Mouse (Mus musculus) forebrain, embryonic 16.5 days (tissue): ENCODE results near the gene Rbfox1. TPM values are rescaled to one million over a fixed set of nuclear protein-coding genes. Genes with fewer than 3 reads are reported as not detected.
A peak's percentile ranks its signal among the peaks of the same experiment; 100 is the strongest.

Experiments used
- ATAC-seq: fragments of 200-750 bp; cut with Nextera tagmentation; 2 replicates; pipeline ENCODE4 v1.8.0; 2017; ENCODE audit warnings: mild to moderate bottlenecking, moderate library complexity
- H3K27ac ChIP-seq: fragments of 300-500 bp; sonication (generic); 2 replicates; pipeline ENCODE4 v1.5.1; 2014; ENCODE audit warnings: low read length, control low read depth
- H3K27me3 ChIP-seq: fragments of 300-500 bp; sonication (generic); replicated peaks from 2 replicates; pipeline ENCODE4 v1.6.1; 2014; ENCODE audit warnings: low read length; ENCODE audit not compliant: control insufficient read depth, insufficient read depth
- H3K36me3 ChIP-seq: fragments of 300-500 bp; sonication (generic); 2 replicates; pipeline ENCODE4 v1.6.1; 2014; ENCODE audit not compliant: control insufficient read depth, insufficient read depth
- H3K4me1 ChIP-seq: fragments of 300-500 bp; sonication (generic); replicated peaks from 2 replicates; pipeline ENCODE4 v1.6.1; 2014; ENCODE audit warnings: low read length; ENCODE audit not compliant: control insufficient read depth, insufficient read depth
- H3K4me2 ChIP-seq: fragments of 300-500 bp; sonication (generic); 2 replicates; pipeline ENCODE4 v1.6.1; 2014; ENCODE audit warnings: mild to moderate bottlenecking, low read length, control low read depth
- H3K4me3 ChIP-seq: fragments of 300-500 bp; sonication (generic); replicated peaks from 2 replicates; pipeline ENCODE4 v1.5.1; 2014; ENCODE audit warnings: mild to moderate bottlenecking, low read length, control low read depth
- H3K9ac ChIP-seq: fragments of 300-500 bp; sonication (generic); replicated peaks from 2 replicates; pipeline ENCODE4 v1.6.1; 2014; ENCODE audit warnings: low read depth, low read length, control low read depth
- H3K9me3 ChIP-seq: fragments of 300-500 bp; sonication (generic); 2 replicates; pipeline ENCODE4 v1.6.1; 2016; ENCODE audit warnings: low read length; ENCODE audit not compliant: control insufficient read depth
- WGBS: fragments of 180-500 bp; shearing (Covaris S2); extraction: QIAGEN DNeasy Blood & Tissue Kit; methylation state at CpG from one replicate; pipeline ENCODE4 v1.1.7; 2014; 5-methylcytosine and 5-hydroxymethylcytosine counted together
- polyA plus RNA-seq: library from polyadenylated mRNA; unstranded; fragments of >200 nt; fragmentation: Nextera tagmentation; extraction: Ambion mirVana; gene quantifications from 2 replicates; pipeline ENCODE4 v1.2.1, GENCODE M21; 2015

Rbfox1 gene
- polyA plus RNA-seq, 1 experiment from 2014 or later: 210 TPM

DNA sequence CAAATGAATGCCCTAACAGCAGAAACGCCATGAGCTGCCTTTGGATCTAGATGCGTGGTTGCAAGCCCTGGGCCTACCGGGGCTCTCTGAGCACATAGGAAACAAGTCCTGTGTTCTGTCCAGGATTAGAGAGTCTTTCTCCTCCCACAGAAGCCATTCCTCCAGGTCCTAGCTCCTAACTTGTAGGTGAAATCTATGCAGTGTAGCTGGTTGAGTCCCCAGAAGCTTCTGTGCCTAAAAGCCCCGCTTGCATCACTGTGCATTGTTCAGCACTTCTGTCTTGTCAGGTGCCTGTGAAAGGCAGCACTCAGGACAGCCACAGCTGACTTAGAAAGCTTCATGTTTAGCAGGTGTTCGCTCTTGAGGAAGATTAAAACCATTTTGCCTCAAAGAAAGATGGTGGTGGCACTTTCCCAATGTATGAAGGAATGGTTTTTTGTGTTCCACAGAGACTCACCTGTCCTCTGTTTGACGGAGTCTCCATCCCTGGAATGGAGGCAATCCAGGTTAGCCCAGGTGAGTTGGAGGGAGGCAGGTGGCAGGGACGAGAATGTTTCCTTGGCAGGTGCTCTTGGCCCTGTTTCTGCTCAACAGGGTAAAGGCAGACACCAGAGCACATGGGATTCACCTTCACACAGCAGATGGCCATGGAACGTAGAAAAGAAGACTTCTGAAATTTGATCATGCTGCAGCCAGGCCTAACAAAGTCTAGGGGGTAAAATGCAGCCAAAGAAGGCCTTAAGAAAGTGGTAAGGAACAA, 1213.0 kb downstream of the Rbfox1 start:
- Histone ChIP-seq H3K36me3 (no peaks in the 10 kb centered on the region), H3K27ac (no peak overlapping the region), H3K9ac (no peak overlapping the region), H3K9me3 (no peaks in the 10 kb centered on the region), H3K4me3 (no peak overlapping the region), H3K4me2 (no peak overlapping the region), H3K4me1 (no peaks in the 10 kb centered on the region; the same call in 1 of the 2 replicates), H3K27me3 (no peaks in the 10 kb centered on the region)
- ATAC-seq: no peak
- WGBS: 89% methylated on average over 8 of the region's 8 CpGs

DNA sequence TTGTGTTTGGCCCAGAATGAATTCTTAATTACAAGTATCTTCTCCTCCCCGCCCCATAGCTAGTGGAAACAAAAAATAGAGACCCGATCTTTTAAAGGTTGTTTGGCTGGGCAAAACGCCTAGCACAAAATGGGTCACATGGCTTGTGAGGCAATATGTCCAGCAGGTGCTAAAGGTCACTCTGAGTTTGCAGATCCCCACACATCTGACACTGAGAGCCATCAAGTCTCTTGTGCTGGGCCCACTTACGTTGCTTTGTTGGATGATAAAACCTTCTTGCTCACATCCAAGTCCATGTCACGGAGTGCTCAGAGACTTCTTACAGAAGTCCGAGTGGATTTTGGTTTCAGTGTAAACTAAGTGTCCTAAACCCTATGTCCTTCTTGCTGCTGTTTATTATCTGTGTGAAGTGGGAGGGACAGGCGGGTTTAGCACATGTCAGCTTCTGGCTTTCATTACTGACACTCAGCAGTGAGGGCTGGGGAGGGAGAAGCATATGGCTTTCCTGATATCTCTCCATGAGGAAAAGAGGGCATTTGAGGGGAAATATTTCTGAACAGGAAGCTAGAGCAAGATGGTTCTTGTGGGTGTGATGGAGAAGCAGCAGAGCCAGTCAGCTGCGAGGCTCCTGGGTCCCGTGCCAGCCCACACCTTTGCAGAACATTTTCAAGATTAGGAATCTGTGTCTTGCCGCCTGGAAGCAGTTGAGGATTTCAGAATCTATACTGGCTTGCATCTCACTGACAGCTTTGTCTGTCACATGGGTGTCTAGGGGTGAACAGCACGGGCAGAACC, 1214.5 kb downstream of the Rbfox1 start:
- Histone ChIP-seq H3K9me3 (no peaks in the 10 kb centered on the region), H3K27me3 (no peaks in the 10 kb centered on the region), H3K4me3 (no peak overlapping the region), H3K4me2 (no peak overlapping the region), H3K9ac (no peak overlapping the region), H3K36me3 (no peaks in the 10 kb centered on the region), H3K27ac (no peak overlapping the region), H3K4me1 (no peaks in the 10 kb centered on the region; the same call in 1 of the 2 replicates)
- WGBS: 65% methylated on average over 11 of the region's 11 CpGs
- no peak for ATAC-seq

DNA sequence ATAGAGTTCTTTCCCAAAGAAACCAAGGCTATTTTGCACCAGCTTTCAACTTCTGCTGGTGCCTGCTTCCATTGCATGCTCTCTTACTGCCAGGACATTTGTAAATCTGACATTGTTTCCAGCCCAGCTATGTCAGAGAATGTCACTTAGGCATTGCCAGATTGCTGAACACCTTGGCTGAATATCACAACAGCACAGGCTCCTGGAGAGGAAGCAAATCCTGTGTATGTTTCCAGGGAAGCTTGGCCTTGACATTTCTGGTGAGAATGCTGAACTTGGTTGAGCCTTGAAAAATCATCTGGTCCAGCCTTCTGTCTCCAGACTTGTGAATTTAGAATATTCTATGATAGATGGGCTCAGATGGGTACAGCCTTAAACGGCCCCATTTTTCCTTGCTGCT, 1217.3 kb downstream of the Rbfox1 start:
- no peaks in the 10 kb centered on the region for H3K9me3 ChIP-seq
- no peaks in the 10 kb centered on the region for H3K36me3 ChIP-seq
- H3K9ac ChIP-seq: no peak overlapping the region
- 66% methylated on average over 1 of the region's 1 CpGs for WGBS
- no peak overlapping the region for H3K27ac ChIP-seq
- no peak for ATAC-seq
- H3K4me1 ChIP-seq: peaks cover 2% of the 10 kb centered on the region; the same call in 1 of the 2 replicates
- no peak overlapping the region for H3K4me3 ChIP-seq
- no peaks in the 10 kb centered on the region for H3K27me3 ChIP-seq
- H3K4me2 ChIP-seq: no peak overlapping the region

DNA sequence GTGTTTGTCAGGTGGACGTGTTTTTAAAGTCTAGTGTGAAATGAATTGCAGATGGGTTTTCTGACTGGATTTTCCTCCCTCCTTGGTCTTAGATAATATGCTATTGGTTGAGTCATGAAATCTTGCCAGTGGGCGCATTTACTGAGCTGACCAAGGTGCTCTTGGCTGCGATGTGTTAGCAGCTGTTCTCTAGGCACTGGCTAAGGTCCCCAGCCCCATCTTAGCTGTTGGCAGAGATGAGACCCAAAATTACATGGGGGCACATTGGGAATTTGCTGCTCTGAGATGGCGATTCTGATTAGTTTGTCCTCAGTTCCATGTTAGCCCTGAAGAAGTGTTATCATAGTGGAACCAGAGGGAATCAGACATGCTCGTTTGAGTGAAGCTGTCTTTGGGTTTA, 1218.1 kb downstream of the Rbfox1 start:
- no peak overlapping the region for H3K27ac ChIP-seq
- H3K4me2 ChIP-seq: no peak overlapping the region
- no peaks in the 10 kb centered on the region for H3K9me3 ChIP-seq
- peaks cover 2% of the 10 kb centered on the region; the same call in 1 of the 2 replicates for H3K4me1 ChIP-seq
- H3K4me3 ChIP-seq: no peak overlapping the region
- H3K9ac ChIP-seq: no peak overlapping the region
- H3K27me3 ChIP-seq: no peaks in the 10 kb centered on the region
- no peak for ATAC-seq
- H3K36me3 ChIP-seq: no peaks in the 10 kb centered on the region
- WGBS: 79% methylated on average over 5 of the region's 5 CpGs

- Histone ChIP-seq H3K9me3 (no peaks in the 10 kb centered on the region), H3K4me3 (no peak overlapping the region), H3K9ac (no peak overlapping the region), H3K27me3 (no peaks in the 10 kb centered on the region), H3K36me3 (no peaks in the 10 kb centered on the region), H3K27ac (no peak overlapping the region), H3K4me2 (no peak overlapping the region), H3K4me1 (0 out of 2 replicates have a peak, but pooled peaks cover 2% of the 10 kb centered on the region)
- WGBS: 34% methylated on average over 5 of the region's 5 CpGs
- peak; percentile 92 for ATAC-seq
These were observed 1221.4 kb downstream of the Rbfox1 start for GRCm38 (mm10) chr16:7106450-7107015.

DNA sequence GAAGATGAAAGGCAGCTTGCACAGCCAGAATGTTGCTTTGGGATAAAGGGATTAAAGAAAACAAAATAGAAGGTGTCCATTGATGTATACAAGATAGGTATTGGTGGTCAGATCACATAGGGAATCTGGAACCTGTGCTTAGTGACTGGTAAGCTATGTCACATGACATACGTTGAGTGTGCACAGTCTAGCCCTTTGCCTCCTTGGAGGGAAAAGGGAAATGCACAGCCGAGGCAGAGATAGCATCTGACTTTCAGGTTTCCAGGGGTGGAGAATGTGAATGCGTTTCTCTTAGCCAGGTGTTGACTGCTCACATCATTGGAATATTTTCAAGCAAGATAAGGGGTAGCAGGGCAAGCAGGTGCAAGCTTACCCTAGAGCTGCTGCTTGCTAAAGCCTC, 1230.8 kb downstream of the Rbfox1 start:
- no peak overlapping the region for H3K4me3 ChIP-seq
- no peaks in the 10 kb centered on the region for H3K36me3 ChIP-seq
- no peak overlapping the region for H3K4me2 ChIP-seq
- H3K4me1 ChIP-seq: no peaks in the 10 kb centered on the region
- no peak overlapping the region for H3K27ac ChIP-seq
- H3K9me3 ChIP-seq: no peaks in the 10 kb centered on the region
- H3K9ac ChIP-seq: no peak overlapping the region
- no peaks in the 10 kb centered on the region for H3K27me3 ChIP-seq
- no peak for ATAC-seq
- WGBS: 92% methylated on average over 3 of the region's 3 CpGs

- Histone ChIP-seq H3K27ac (no peak overlapping the region), H3K4me3 (no peak overlapping the region), H3K9ac (no peak overlapping the region), H3K4me1 (no peaks in the 10 kb centered on the region), H3K9me3 (no peaks in the 10 kb centered on the region), H3K4me2 (no peak overlapping the region), H3K27me3 (no peaks in the 10 kb centered on the region), H3K36me3 (no peaks in the 10 kb centered on the region)
- ATAC-seq: no peak
- WGBS: 92% methylated on average over 5 of the region's 5 CpGs
These were observed 1244.4 kb downstream of the Rbfox1 start for GRCm38 (mm10) chr16:7129591-7129990.

- no peak for ATAC-seq
- Histone ChIP-seq H3K27me3 (no peaks in the 10 kb centered on the region), H3K4me3 (no peak overlapping the region), H3K36me3 (no peaks in the 10 kb centered on the region), H3K4me1 (no peaks in the 10 kb centered on the region), H3K27ac (no peak overlapping the region), H3K9ac (no peak overlapping the region), H3K4me2 (no peak overlapping the region), H3K9me3 (no peaks in the 10 kb centered on the region)
- 73% methylated on average over 1 of the region's 1 CpGs for WGBS
These were observed 1247.3 kb downstream of the Rbfox1 start for GRCm38 (mm10) chr16:7132434-7132833.

- no peak overlapping the region for H3K4me3 ChIP-seq
- H3K9me3 ChIP-seq: no peaks in the 10 kb centered on the region
- H3K4me2 ChIP-seq: no peak overlapping the region
- WGBS: 43% methylated on average over 1 of the region's 1 CpGs
- no peak overlapping the region for H3K27ac ChIP-seq
- no peak overlapping the region for H3K9ac ChIP-seq
- H3K36me3 ChIP-seq: no peaks in the 10 kb centered on the region
- peaks cover 4% of the 10 kb centered on the region; the same call in 1 of the 2 replicates for H3K4me1 ChIP-seq
- no peaks in the 10 kb centered on the region for H3K27me3 ChIP-seq
- ATAC-seq: peak; percentile 40; the same call in 1 of the 2 replicates
These were observed 1251.8 kb downstream of the Rbfox1 start for GRCm38 (mm10) chr16:7136971-7137370.
